Mouse (Mus musculus) ES-E14 (cell line): ENCODE results near the gene Lpgat1. TPM values are rescaled to one million over a fixed set of nuclear protein-coding genes. Genes with fewer than 3 reads are reported as not detected.

ENCODE experiments used
- DNase-seq: peaks from one replicate; pipeline ENCODE4 v3.0.0-alpha.2; 2013; ENCODE audit warnings: low read depth, low spot score
- H3K27ac ChIP-seq: 2 replicates; pipeline ENCODE4 v1.5.1; 2012; ENCODE audit warnings: low read depth, mild to moderate bottlenecking, low read length, moderate library complexity, mixed read lengths; ENCODE audit not compliant: poor library complexity, insufficient read depth, severe bottlenecking
- H3K36me3 ChIP-seq: 2 replicates; pipeline ENCODE4 v1.6.1; 2012; ENCODE audit warnings: mild to moderate bottlenecking, low read length, moderate library complexity, mixed read lengths; ENCODE audit not compliant: control insufficient read depth, poor library complexity, insufficient read depth, severe bottlenecking
- H3K4me1 ChIP-seq, 2 experiments: fragments of 150-350 bp in 1 of 2; sonication (generic) in 1 of 2; 2 replicates each; pipeline ENCODE4 v1.6.1; 2012; ENCODE audit warnings: low read length in 2 of 2, mild to moderate bottlenecking in 1 of 2, mixed read lengths in 1 of 2; ENCODE audit not compliant: control insufficient read depth in 2 of 2, insufficient read depth in 2 of 2, poor library complexity in 1 of 2
- H3K4me3 ChIP-seq, 2 experiments: fragments of 150-350 bp in 1 of 2; sonication (generic) in 1 of 2; 2 replicates each; pipeline ENCODE4 v1.5.1; 2012; ENCODE audit warnings: low read length in 2 of 2, low read depth in 1 of 2, mild to moderate bottlenecking in 1 of 2, mixed read lengths in 1 of 2; ENCODE audit not compliant: insufficient read depth in 1 of 2, poor library complexity in 1 of 2, severe bottlenecking in 1 of 2
- H3K9ac ChIP-seq: 2 replicates; pipeline ENCODE4 v1.6.1; 2012; ENCODE audit warnings: low read depth, mild to moderate bottlenecking, low read length, mixed read lengths; ENCODE audit not compliant: poor library complexity, insufficient read depth, severe bottlenecking
- H3K9me3 ChIP-seq: fragments of 150-350 bp; sonication (generic); 2 replicates; pipeline ENCODE4 v1.6.1; 2012; ENCODE audit warnings: low read depth, mild to moderate bottlenecking, low read length; ENCODE audit not compliant: control insufficient read depth, insufficient read depth
- CHD2 ChIP-seq: IDR thresholded peaks from 2 replicates; pipeline ENCODE4 v1.6.1; 2014; ENCODE audit warnings: mild to moderate bottlenecking, low read depth, low read length, inconsistent platforms
- HCFC1 ChIP-seq: IDR thresholded peaks from 2 replicates; pipeline ENCODE4 v1.6.1; 2012; ENCODE audit warnings: low read length, inconsistent platforms, borderline replicate concordance; ENCODE audit not compliant: insufficient read depth
- MAFK ChIP-seq: IDR thresholded peaks from 2 replicates; pipeline ENCODE4 v1.6.1; 2014; ENCODE audit warnings: mild to moderate bottlenecking, low read depth, low read length, inconsistent platforms; ENCODE audit not compliant: insufficient read depth
- ZC3H11A ChIP-seq: IDR thresholded peaks from 2 replicates; pipeline ENCODE4 v1.6.1; 2012; ENCODE audit warnings: low read depth, mild to moderate bottlenecking, inconsistent platforms, low read length, borderline replicate concordance
- ZNF384 ChIP-seq: IDR thresholded peaks from 2 replicates; pipeline ENCODE4 v1.6.1; 2012; ENCODE audit warnings: low read depth, low read length, inconsistent platforms
- in situ Hi-C, 2 experiments: fragments of 600-800 bp; cut with MboI; formaldehyde crosslinking; loops; one replicate each; pipeline ENCODE4 v1.15.1; 2025; ENCODE audit warnings: low sequenced_read_pairs in 2 of 2, inconsistent platforms in 1 of 2; ENCODE audit not compliant: unreplicated experiment in 2 of 2
- total RNA-seq: library from RNA; depleted of rRNA; stranded (reverse); fragments of 300-350 nt; gene quantifications from 2 replicates; pipeline ENCODE4 v1.2.3, GENCODE M21; 2012

Lpgat1 gene
- total RNA-seq, 1 experiment, result 20.7 TPM

DNA sequence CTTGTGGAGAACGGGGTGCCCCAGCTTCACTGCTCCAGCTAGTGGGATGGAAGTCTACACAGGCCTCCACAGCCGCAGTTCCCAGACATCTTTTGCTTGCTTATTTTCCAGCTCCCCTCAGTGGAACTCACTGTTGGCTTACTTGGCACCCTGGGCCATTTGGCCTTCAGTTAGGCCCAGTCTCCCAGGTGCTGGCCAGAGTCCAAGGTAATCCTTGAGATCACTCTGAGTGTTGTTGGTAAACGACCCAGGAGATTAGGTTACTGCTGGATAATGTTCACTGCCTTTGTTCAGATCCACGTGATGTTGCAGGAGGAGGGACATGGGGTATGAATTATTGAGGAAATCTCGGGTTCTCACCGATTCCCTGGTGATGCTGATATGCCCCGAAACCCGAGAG lies 75.4 kb downstream of the Lpgat1 start:
- no peak overlapping the region for H3K4me3 ChIP-seq
- H3K36me3 ChIP-seq, result no peaks in the 10 kb centered on the region
- in situ Hi-C loops, result no loop called here
- DNase-seq, result no peak
- H3K27ac ChIP-seq, result no peak overlapping the region
- H3K4me1 ChIP-seq, result no peaks in the 10 kb centered on the region
- no peak overlapping the region for H3K9ac ChIP-seq
- TF ChIP-seq MAFK (no peak), ZNF384 (no peak), ZC3H11A (no peak), HCFC1 (no peak), CHD2 (no peak)
- H3K9me3 ChIP-seq, result no peaks in the 10 kb centered on the region

DNA sequence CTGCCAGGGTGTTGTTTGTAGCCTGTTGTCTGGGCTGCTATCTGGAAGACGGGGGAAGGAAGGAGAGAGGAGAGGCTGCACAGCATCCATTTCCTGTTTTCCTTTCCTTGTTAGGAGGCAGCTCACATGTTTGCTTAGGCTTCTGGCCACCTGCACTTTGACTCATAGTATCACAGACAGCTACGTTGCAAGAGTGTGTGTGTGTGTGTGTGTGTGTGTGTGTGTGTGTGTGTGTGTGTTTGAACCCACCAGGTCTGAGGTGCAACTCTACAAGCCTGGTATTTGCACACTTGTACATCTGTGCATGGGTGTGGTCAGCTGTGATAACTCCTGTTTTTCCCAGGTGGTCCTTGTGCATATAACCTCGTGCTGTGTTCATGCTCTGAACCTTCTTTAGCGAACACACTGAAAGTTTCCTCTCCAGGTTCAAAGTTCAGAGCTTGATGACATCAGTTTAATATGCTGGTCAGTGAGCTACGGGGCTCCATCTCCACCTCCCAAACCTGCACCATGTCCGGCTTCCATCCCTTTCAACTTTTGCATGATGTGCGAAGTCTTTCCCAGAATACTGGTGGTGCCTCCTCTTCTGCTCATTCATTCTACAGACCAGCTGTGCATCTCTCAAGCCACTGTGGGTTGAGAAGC lies 76.4 kb downstream of the Lpgat1 start:
- H3K9ac ChIP-seq, result no peak overlapping the region
- in situ Hi-C loops, result no loop called here
- no peak overlapping the region for H3K4me3 ChIP-seq
- DNase-seq, result no peak
- no peaks in the 10 kb centered on the region for H3K36me3 ChIP-seq
- H3K9me3 ChIP-seq, result no peaks in the 10 kb centered on the region
- H3K27ac ChIP-seq, result no peak overlapping the region
- no peak for TF ChIP-seq ZNF384
- no peak for TF ChIP-seq MAFK
- TF ChIP-seq HCFC1, result no peak
- TF ChIP-seq ZC3H11A, result no peak
- TF ChIP-seq CHD2, result no peak
- no peaks in the 10 kb centered on the region for H3K4me1 ChIP-seq

- in situ Hi-C loops, result no loop called here
- no peak overlapping the region for H3K27ac ChIP-seq
- H3K9ac ChIP-seq, result no peak overlapping the region
- H3K4me1 ChIP-seq, result no peaks in the 10 kb centered on the region
- DNase-seq, result no peak
- no peak for TF ChIP-seq MAFK
- TF ChIP-seq CHD2, result no peak
- no peak for TF ChIP-seq ZC3H11A
- no peak for TF ChIP-seq HCFC1
- TF ChIP-seq ZNF384, result no peak
- no peaks in the 10 kb centered on the region for H3K36me3 ChIP-seq
- no peaks in the 10 kb centered on the region for H3K9me3 ChIP-seq
- no peak overlapping the region for H3K4me3 ChIP-seq
Observed at GRCm38 (mm10) chr1:191796238-191796896, 78.7 kb downstream of the Lpgat1 start.

GRCm38 (mm10) chr1:191802093-191802819 lies 84.6 kb downstream of the Lpgat1 start:
- TF ChIP-seq CHD2, result no peak
- no peak for TF ChIP-seq ZC3H11A
- no peak for TF ChIP-seq MAFK
- no peak for TF ChIP-seq HCFC1
- TF ChIP-seq ZNF384, result no peak
- Histone ChIP-seq H3K36me3 (no peaks in the 10 kb centered on the region), H3K9ac (no peak overlapping the region), H3K4me3 (no peak overlapping the region), H3K4me1 (peaks cover 0 to 5% of the 10 kb centered on the region in 2 experiments; a peak in 1 of 4 replicates), H3K27ac (no peak overlapping the region; the same call in 1 of the 2 replicates), H3K9me3 (no peaks in the 10 kb centered on the region)
- DNase-seq, result no peak
- in situ Hi-C loops, result loop anchor here (25.0 kb wide), 3 partner anchors 215 to 465 kb away; partner anchors contain the start of genes Dtl (in 1 of the 2), Ints7 (in 1 of the 2) and Tmem206 (in 1 of the 2)
